Mouse (Mus musculus): ENCODE measurements around the gene Rps15. TPM values are rescaled to one million over a fixed set of nuclear protein-coding genes. Genes with fewer than 3 reads are reported as not detected.
A peak's percentile ranks its signal among the peaks of the same experiment; 100 is the strongest.

Gene Rps15
- polyA plus RNA-seq, 1 experiment from 2014 or later: 525 TPM

DNA sequence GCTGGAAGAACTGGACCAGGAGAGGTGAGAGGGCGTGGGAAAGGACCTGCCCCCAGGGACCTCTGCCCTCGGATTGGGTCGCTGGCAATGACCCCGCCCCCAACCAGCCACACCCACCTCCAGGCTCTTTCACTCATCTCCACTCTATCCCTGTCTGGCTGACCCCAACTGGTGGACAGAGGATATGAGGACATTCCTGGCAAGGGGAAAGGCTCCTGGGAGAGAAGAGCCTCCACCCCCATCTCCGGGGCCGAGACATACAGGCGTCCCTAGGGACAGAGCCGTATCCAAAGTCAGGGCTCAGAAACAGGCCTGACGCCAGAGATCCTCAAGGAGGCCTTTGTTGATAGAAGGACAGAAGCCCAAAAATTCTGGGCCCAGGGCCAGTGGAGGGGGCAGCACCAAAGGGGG, 10.2 kb downstream of the Rps15 start:
- 11% methylated on average over 9 of the region's 9 CpGs for WGBS
- peak; percentile 53 for ATAC-seq (replicated peaks; ENCODE audit: insufficient number of reproducible peaks, insufficient read depth, low FRiP score, low read depth)

GRCm38 (mm10) chr10:80304458-80304857, 12.2 kb downstream of the Rps15 start:
- Histone ChIP-seq H3K9ac (no peak overlapping the region), H3K4me1 (replicated peaks) (peaks cover 9% of the 10 kb centered on the region), H3K4me3 (0 out of 2 replicates have a peak overlapping the region, but pooled peaks have one; percentile 11), H3K27ac (no peak overlapping the region), H3K4me2 (peak overlapping the region; percentile 26), H3K27me3 (peaks cover 90% of the 10 kb centered on the region), H3K36me3 (no peaks in the 10 kb centered on the region), H3K9me3 (replicated peaks) (no peaks in the 10 kb centered on the region)
- ATAC-seq (replicated peaks; ENCODE audit: insufficient number of reproducible peaks, insufficient read depth, low FRiP score, low read depth): no peak
- WGBS: 25% methylated on average over 12 of the region's 12 CpGs

More for the DNA sequence above, 10.2 kb downstream of the Rps15 start:
- peaks cover 97% of the 10 kb centered on the region for H3K27me3 ChIP-seq
- H3K27ac ChIP-seq: peak overlapping the region; percentile 42; the same call in 1 of the 2 replicates
- no peak overlapping the region; the same call in 1 of the 2 replicates for H3K9ac ChIP-seq
- H3K9me3 ChIP-seq (replicated peaks): no peaks in the 10 kb centered on the region
- H3K4me1 ChIP-seq (replicated peaks): peaks cover 10% of the 10 kb centered on the region
- peak overlapping the region; percentile 21 for H3K4me2 ChIP-seq
- no peak overlapping the region for H3K4me3 ChIP-seq
- no peaks in the 10 kb centered on the region for H3K36me3 ChIP-seq

DNA sequence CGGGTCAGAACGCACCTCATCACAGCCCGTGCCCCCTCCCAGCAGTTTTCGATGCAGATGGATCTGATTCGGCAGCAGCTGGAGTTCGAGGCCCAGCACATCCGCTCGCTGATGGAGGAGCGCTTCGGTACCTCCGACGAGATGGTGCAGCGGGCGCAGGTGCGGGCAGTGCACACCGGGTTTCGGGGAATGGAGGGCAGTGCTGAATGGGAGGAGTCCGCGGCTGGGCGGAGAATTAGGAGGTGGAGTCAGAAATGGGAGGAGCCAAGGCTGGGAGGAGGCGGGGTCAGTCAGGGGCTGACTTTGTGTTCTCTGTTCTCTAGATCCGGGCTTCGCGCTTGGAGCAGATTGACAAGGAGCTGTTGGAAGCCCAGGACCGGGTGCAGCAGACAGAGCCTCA, 12.6 kb downstream of the Rps15 start:
- peak overlapping the region; percentile 26 for H3K4me2 ChIP-seq
- 16% methylated on average over 25 of the region's 25 CpGs for WGBS
- H3K4me1 ChIP-seq (replicated peaks): peaks cover 9% of the 10 kb centered on the region
- no peaks in the 10 kb centered on the region for H3K9me3 ChIP-seq (replicated peaks)
- H3K27ac ChIP-seq: no peak overlapping the region
- peaks cover 89% of the 10 kb centered on the region for H3K27me3 ChIP-seq
- no peak for ATAC-seq (replicated peaks; ENCODE audit: insufficient number of reproducible peaks, insufficient read depth, low FRiP score, low read depth)
- no peak overlapping the region for H3K9ac ChIP-seq
- H3K36me3 ChIP-seq: no peaks in the 10 kb centered on the region
- 0 out of 2 replicates have a peak overlapping the region, but pooled peaks have one; percentile 11 for H3K4me3 ChIP-seq

DNA sequence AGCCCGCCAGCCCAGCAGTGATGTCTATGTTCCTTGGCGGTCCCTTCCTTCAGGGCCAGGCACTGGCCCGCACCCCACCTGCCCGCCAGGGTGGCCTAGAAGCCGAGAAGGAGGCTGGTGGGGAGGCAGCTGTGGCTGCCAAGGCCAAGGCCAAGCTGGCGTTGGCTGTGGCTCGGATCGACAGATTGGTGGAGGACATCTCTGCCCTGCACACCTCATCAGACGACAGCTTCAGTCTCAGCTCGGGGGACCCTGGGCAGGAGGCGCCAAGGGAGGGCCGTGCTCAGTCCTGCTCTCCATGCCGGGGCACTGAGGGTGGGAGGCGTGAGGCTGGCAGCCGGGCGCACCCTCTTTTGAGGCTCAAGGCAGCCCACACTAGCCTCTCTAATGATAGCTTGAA, 19.3 kb downstream of the Rps15 start:
- Histone ChIP-seq H3K4me3 (no peak overlapping the region), H3K27me3 (peaks cover 91% of the 10 kb centered on the region), H3K36me3 (no peaks in the 10 kb centered on the region), H3K4me1 (replicated peaks) (peaks cover 38% of the 10 kb centered on the region), H3K4me2 (no peak overlapping the region), H3K9ac (no peak overlapping the region), H3K27ac (no peak overlapping the region), H3K9me3 (replicated peaks) (no peaks in the 10 kb centered on the region)
- WGBS: 78% methylated on average over 16 of the region's 16 CpGs
- ATAC-seq (replicated peaks; ENCODE audit: insufficient number of reproducible peaks, insufficient read depth, low FRiP score, low read depth): no peak

GRCm38 (mm10) chr10:80312586-80313504, 20.6 kb downstream of the Rps15 start:
- H3K27me3 ChIP-seq: peaks cover 92% of the 10 kb centered on the region
- peaks cover 50% of the 10 kb centered on the region for H3K4me1 ChIP-seq (replicated peaks)
- ATAC-seq (replicated peaks; ENCODE audit: insufficient number of reproducible peaks, insufficient read depth, low FRiP score, low read depth): no peak
- no peaks in the 10 kb centered on the region for H3K9me3 ChIP-seq (replicated peaks)
- H3K36me3 ChIP-seq: peaks cover 3% of the 10 kb centered on the region; the same call in 1 of the 2 replicates
- no peak overlapping the region for H3K27ac ChIP-seq
- H3K4me3 ChIP-seq: no peak overlapping the region
- no peak overlapping the region for H3K4me2 ChIP-seq
- 58% methylated on average over 54 of the region's 54 CpGs for WGBS
- no peak overlapping the region for H3K9ac ChIP-seq

DNA sequence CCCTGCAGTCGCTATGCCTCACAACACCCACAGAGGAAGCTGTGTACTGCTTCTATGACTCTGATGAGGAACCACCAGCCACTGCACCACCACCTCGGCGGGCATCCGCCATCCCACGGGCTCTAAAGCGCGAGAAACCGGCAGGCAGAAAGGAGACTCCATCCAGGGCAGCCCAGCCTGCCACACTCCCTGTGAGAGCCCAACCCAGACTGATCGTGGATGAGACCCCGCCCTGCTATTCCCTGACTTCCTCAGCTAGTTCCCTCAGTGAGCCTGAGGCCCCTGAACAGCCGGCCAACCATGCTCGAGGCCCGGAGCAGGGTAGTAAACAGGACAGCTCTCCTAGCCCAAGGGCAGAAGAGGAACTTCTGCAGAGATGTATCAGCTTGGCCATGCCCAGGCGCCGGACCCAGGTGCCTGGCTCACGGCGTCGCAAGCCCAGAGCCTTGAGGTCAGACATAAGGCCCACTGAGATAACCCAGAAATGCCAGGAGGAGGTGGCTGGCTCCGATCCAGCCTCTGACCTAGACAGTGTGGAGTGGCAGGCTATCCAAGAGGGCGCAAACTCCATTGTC, 21.5 kb downstream of the Rps15 start:
- Histone ChIP-seq H3K9me3 (replicated peaks) (no peaks in the 10 kb centered on the region), H3K4me3 (no peak overlapping the region; the same call in 1 of the 2 replicates), H3K4me1 (replicated peaks) (peaks cover 50% of the 10 kb centered on the region), H3K27me3 (peaks cover 89% of the 10 kb centered on the region), H3K27ac (no peak overlapping the region), H3K4me2 (peak overlapping the region; percentile 28), H3K9ac (no peak overlapping the region), H3K36me3 (peaks cover 12% of the 10 kb centered on the region; the same call in 1 of the 2 replicates)
- no peak for ATAC-seq (replicated peaks; ENCODE audit: insufficient number of reproducible peaks, insufficient read depth, low FRiP score, low read depth)
- WGBS: 27% methylated on average over 20 of the region's 20 CpGs

- ATAC-seq (replicated peaks; ENCODE audit: insufficient number of reproducible peaks, insufficient read depth, low FRiP score, low read depth): no peak
- Histone ChIP-seq H3K36me3 (peaks cover 12% of the 10 kb centered on the region; the same call in 1 of the 2 replicates), H3K27ac (no peak overlapping the region), H3K4me2 (no peak overlapping the region), H3K27me3 (peaks cover 80% of the 10 kb centered on the region), H3K4me3 (no peak overlapping the region), H3K4me1 (replicated peaks) (peaks cover 54% of the 10 kb centered on the region), H3K9me3 (replicated peaks) (no peaks in the 10 kb centered on the region), H3K9ac (no peak overlapping the region)
- WGBS: 40% methylated on average over 16 of the region's 16 CpGs
These were observed 22.3 kb downstream of the Rps15 start for GRCm38 (mm10) chr10:80314494-80315001.

GRCm38 (mm10) chr10:80315315-80315714, 23.1 kb downstream of the Rps15 start:
- H3K36me3 ChIP-seq: peaks cover 12% of the 10 kb centered on the region; the same call in 1 of the 2 replicates
- no peak overlapping the region for H3K9ac ChIP-seq
- peaks cover 57% of the 10 kb centered on the region for H3K4me1 ChIP-seq (replicated peaks)
- no peak overlapping the region for H3K27ac ChIP-seq
- whole genome bisulfite sequencing: 45% methylated on average over 27 of the region's 27 CpGs
- no peak for ATAC-seq (replicated peaks; ENCODE audit: insufficient number of reproducible peaks, insufficient read depth, low FRiP score, low read depth)
- H3K9me3 ChIP-seq (replicated peaks): no peaks in the 10 kb centered on the region
- no peak overlapping the region for H3K4me3 ChIP-seq
- peaks cover 74% of the 10 kb centered on the region for H3K27me3 ChIP-seq
- H3K4me2 ChIP-seq: no peak overlapping the region

GRCm38 (mm10) chr10:80316359-80316781, 24.1 kb downstream of the Rps15 start:
- H3K27me3 ChIP-seq: peaks cover 64% of the 10 kb centered on the region
- no peak overlapping the region for H3K4me3 ChIP-seq
- H3K9ac ChIP-seq: no peak overlapping the region; the same call in 1 of the 2 replicates
- H3K9me3 ChIP-seq (replicated peaks): no peaks in the 10 kb centered on the region
- H3K4me1 ChIP-seq (replicated peaks): peaks cover 60% of the 10 kb centered on the region
- peak overlapping the region; percentile 33; the same call in 1 of the 2 replicates for H3K27ac ChIP-seq
- peak; percentile 19; the same call in 1 of the 2 replicates for ATAC-seq (replicated peaks; ENCODE audit: insufficient number of reproducible peaks, insufficient read depth, low FRiP score, low read depth)
- peak overlapping the region; percentile 33 for H3K4me2 ChIP-seq
- H3K36me3 ChIP-seq: peaks cover 12% of the 10 kb centered on the region; the same call in 1 of the 2 replicates
- 18% methylated on average over 11 of the region's 11 CpGs for WGBS

DNA sequence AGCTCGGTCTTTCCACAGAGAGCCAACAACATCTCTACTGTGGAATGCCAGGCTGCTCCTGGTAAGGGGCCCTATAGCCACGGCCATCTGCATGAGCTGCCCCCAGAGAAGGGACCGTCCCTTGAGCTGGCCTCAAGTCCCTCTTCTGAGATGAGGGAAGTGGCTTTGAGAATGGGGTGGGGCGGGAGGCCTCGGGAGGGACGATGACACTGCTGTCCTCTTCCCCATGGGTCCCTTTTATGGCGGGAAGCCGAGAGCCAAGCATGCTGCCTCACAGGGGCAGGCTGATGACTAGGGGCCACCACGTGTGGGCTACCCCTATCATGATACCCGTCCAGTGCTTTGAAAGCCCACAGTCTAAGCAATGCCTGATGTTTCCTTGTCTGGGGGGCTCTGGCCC, 24.8 kb downstream of the Rps15 start:
- Histone ChIP-seq H3K9me3 (replicated peaks) (no peaks in the 10 kb centered on the region), H3K4me1 (replicated peaks) (peaks cover 60% of the 10 kb centered on the region), H3K4me3 (no peak overlapping the region), H3K36me3 (peaks cover 12% of the 10 kb centered on the region; the same call in 1 of the 2 replicates), H3K4me2 (peak overlapping the region; percentile 33; the same call in 1 of the 2 replicates), H3K27me3 (peaks cover 57% of the 10 kb centered on the region), H3K27ac (no peak overlapping the region), H3K9ac (no peak overlapping the region)
- WGBS: 54% methylated on average over 10 of the region's 10 CpGs
- no peak for ATAC-seq (replicated peaks; ENCODE audit: insufficient number of reproducible peaks, insufficient read depth, low FRiP score, low read depth)

- peak; percentile 45; the same call in 1 of the 2 replicates for ATAC-seq (replicated peaks; ENCODE audit: insufficient number of reproducible peaks, insufficient read depth, low FRiP score, low read depth)
- Histone ChIP-seq H3K27ac (peak within 1 kb of the TSS; percentile 74), H3K9me3 (replicated peaks) (no peaks in the 10 kb centered on the region), H3K4me3 (peak within 1 kb of the TSS; percentile 96), H3K36me3 (peaks cover 12% of the 10 kb centered on the region; the same call in 1 of the 2 replicates), H3K9ac (peak within 1 kb of the TSS; percentile 83), H3K27me3 (peaks cover 33% of the 10 kb centered on the region), H3K4me2 (peak within 1 kb of the TSS; percentile 87), H3K4me1 (replicated peaks) (peaks cover 51% of the 10 kb centered on the region)
- WGBS: under 1% methylated on average over 34 of the region's 34 CpGs
These were observed 28.1 kb downstream of the Rps15 start, which contains the start of gene 2310011J03Rik for GRCm38 (mm10) chr10:80320340-80320760. Gene 2310011J03Rik, minus strand, starts transcription at chr10:80320537.
